Mouse (Mus musculus) macrophage (primary cell): Measurements from ENCODE around the gene Elmod3. TPM values are rescaled to one million over a fixed set of nuclear protein-coding genes. Genes with fewer than 3 reads are reported as not detected.

Source experiments
- H3K27ac ChIP-seq: fragments of 350-480 bp; formaldehyde crosslinking; 2 replicates; pipeline ENCODE4 v1.9.0; 2021
- H3K36me3 ChIP-seq: fragments of 350-480 bp; formaldehyde crosslinking; 2 replicates; pipeline ENCODE4 v1.9.0; 2021; ENCODE audit errors: inconsistent target
- H3K4me3 ChIP-seq: fragments of 350-480 bp; formaldehyde crosslinking; 2 replicates; pipeline ENCODE4 v1.9.0; 2021; ENCODE audit errors: inconsistent target
- H3K79me2 ChIP-seq: fragments of 350-480 bp; formaldehyde crosslinking; 2 replicates; pipeline ENCODE4 v1.9.0; 2021; ENCODE audit errors: inconsistent target
- WGBS: methylation state at CpG from one replicate; pipeline ENCODE4 v1.1.7; 2026; ENCODE audit warnings: inconsistent platforms; ENCODE audit not compliant: missing documents; 5-methylcytosine and 5-hydroxymethylcytosine counted together
- polyA plus RNA-seq: library from polyadenylated mRNA; stranded (reverse); fragments of 250-400 nt; gene quantifications from 3 replicates; pipeline ENCODE4 v1.2.4, GENCODE M21; 2018; ENCODE audit warnings: inconsistent platforms

The Elmod3 gene
- polyA plus RNA-seq, 1 experiment from 2014 or later, result 7.3 TPM

DNA sequence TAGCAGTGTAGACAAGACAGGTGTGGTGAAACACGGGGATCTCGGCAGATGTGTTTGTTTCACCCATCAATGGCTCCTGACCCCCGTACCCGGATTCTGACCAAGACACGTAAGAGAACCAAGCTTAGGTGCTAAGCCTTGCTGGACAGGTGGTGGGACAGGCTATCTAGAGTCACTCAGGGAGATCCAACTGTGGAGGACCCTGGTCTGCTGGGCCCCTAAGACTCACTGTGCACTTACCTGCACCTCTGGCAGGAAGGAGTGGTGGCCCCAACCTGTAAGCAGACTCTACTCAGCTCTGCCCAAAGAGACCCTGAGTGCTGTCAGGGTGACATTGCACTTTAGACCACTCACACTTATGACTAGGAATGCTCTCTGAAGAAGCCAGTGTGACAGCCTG lies 77.3 kb downstream of the Elmod3 start:
- 98% methylated on average over 5 of the region's 5 CpGs for WGBS
- Histone ChIP-seq H3K36me3 (no peaks in the 10 kb centered on the region), H3K79me2 (no peaks in the 10 kb centered on the region), H3K4me3 (no peak overlapping the region), H3K27ac (no peak overlapping the region)

DNA sequence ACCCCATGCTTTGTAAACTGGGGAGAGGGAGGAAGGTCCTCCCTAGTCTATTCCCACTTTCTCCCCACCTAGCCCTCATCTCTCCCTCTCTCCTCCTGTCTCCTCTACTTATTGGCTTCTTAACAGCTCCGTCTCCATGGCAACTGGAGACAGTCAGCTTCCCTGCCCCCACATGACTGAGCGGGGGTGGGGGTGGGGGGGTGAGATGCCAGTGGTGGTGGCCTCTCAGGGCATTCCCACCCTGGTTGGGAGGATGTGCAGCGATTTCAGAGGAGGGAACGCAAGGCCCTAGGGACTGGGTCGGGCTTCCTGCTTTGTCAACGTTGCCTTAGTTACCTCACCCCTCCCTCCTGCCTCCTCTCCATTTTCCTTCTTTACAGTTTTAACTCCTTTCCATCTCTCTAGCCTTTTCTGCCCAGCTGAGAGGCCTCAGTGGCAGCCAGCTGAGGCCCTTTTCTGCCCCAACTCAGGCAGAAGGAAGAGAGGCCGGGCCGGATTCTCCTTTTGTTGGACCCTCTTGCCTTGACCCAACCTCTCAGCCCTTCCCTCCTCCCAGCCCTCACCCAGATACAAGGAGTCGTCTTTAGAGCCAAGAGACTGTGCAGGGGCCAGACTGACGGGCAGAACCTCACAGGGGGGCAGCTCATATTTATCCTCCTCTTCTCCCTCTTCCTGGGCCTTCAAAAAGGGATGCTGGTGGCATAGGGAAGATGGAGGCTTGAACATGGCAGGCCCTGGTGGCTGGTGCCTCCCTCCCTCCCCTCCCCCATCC lies 78.1 kb downstream of the Elmod3 start:
- Histone ChIP-seq H3K27ac (no peak overlapping the region), H3K36me3 (no peaks in the 10 kb centered on the region), H3K4me3 (no peak overlapping the region), H3K79me2 (no peaks in the 10 kb centered on the region)
- 75% methylated on average over 10 of the region's 10 CpGs for whole genome bisulfite sequencing

DNA sequence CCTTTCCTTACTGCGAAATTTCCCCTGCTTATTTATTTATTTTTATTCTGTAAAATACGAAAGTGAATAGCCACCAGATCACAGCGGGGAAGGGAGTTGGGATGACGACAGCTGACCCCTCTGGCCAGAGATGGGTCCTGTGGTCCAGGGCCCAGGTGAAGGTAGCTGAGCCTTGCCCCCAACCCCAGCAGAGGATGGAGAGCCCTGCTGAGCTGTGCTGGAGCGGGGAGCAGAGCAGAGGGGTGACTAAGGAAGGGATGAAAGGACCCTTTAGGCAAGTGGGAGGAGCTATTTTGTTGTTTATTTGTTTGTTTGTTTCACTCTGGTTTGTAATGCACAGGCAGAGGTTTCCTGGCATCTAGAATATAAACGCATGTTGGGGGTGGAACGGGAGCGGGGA lies 78.9 kb downstream of the Elmod3 start:
- Histone ChIP-seq H3K79me2 (no peaks in the 10 kb centered on the region), H3K36me3 (no peaks in the 10 kb centered on the region), H3K4me3 (no peak overlapping the region), H3K27ac (no peak overlapping the region)
- WGBS, result 90% methylated on average over 8 of the region's 8 CpGs

DNA sequence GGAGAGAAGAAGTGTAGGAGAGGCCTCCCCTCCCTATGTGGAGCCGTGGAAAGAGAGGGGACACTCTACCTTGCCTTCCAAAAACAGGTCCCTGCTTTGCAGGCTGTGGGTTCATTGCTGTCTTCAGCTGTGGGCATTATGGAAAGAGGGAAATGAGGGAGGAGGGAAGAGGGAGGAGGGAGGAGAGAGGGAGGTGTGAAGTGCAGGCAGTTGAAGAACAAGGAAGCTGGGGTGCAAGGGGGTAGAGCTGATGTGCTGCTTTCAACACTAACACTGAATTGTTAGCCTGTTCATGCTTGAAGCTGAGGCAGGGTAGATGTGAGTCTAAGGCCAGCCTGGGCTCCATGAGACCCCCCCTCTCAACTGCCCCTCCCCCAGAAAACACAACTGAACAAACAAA lies 79.4 kb downstream of the Elmod3 start:
- WGBS, result 89% methylated on average over 1 of the region's 1 CpGs
- H3K4me3 ChIP-seq, result no peak overlapping the region
- no peaks in the 10 kb centered on the region for H3K36me3 ChIP-seq
- H3K27ac ChIP-seq, result no peak overlapping the region
- no peaks in the 10 kb centered on the region for H3K79me2 ChIP-seq

Other genes with a start within 250 kb of the Elmod3 start
- 6.8 to 10.9 TPM (median 8.2 TPM) in 3 replicates for gene Tmem150a, start 243.0 kb downstream of the Elmod3 start, polyA plus RNA-seq
- 78.5 to 103 TPM (median 89.0 TPM) in 3 replicates for gene Rnf181, start 231.5 kb downstream of the Elmod3 start, polyA plus RNA-seq
- gene Vamp5, start 217.9 kb downstream of the Elmod3 start, polyA plus RNA-seq, result 4.9 to 8.1 TPM (median 6.9 TPM) in 3 replicates
- 344 to 401 TPM (median 347 TPM) in 3 replicates for gene Vamp8, start 207.7 kb downstream of the Elmod3 start, polyA plus RNA-seq
- gene Ggcx, start 184.1 kb downstream of the Elmod3 start, polyA plus RNA-seq, result 7.0 to 9.8 TPM (median 7.8 TPM) in 3 replicates
- 97.5 to 182 TPM (median 98.5 TPM) in 3 replicates for gene Mat2a, start 158.9 kb downstream of the Elmod3 start, polyA plus RNA-seq
- gene Sh2d6, start 76.7 kb downstream of the Elmod3 start, polyA plus RNA-seq, result 0.20 to 0.46 TPM (median 0.26 TPM) in 3 replicates
- 672 to 1,184 TPM (median 744 TPM) in 3 replicates for gene Capg, start 54.0 kb downstream of the Elmod3 start, polyA plus RNA-seq
- gene Retsat, start 62 bp upstream of the Elmod3 start, polyA plus RNA-seq, result 6.6 to 12.3 TPM (median 8.4 TPM) in 3 replicates
- 90.8 to 106 TPM (median 102 TPM) in 3 replicates for gene Tgoln1, start 18.6 kb upstream of the Elmod3 start, polyA plus RNA-seq
- gene Tcf7l1, start 190.8 kb upstream of the Elmod3 start, polyA plus RNA-seq, result not detected in 3 replicates